Mouse (Mus musculus): Measurements from ENCODE around the gene Telo2.

- TF ChIP-seq GATA1 (IDR thresholded peaks at IDR 0.05; ENCODE audit: low read length) (no peak), TAL1 (IDR thresholded peaks at IDR 0.05; ENCODE audit: low read length) (no peak)
These were observed 5.2 kb downstream of the Telo2 start for GRCm38 (mm10) chr17:25110590-25110989.

All from erythroblast, embryonic 14.5 days (primary cell).